Mouse (Mus musculus): ENCODE measurements around the gene Trnt1.

DNA sequence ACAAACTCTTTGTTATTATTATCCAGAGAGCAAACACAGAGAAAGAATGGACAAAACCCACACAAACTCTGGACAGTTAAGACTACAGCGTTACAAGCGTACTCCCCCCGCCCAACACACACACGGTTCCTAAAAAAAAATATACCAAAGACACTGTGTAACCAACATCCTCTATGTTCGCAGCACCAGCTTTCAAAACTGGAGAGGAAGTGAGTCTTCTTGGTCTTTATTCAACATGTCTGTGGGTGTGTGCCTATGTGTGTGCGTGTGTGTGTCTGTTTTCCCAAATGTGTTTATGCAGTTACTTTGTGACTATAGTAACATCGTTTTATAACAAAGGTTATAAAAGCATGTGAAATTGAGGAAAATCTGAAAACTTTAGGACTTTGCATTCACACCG is 22.5 kb downstream of the Trnt1 start:
- TF ChIP-seq EP300 (IDR thresholded peaks at IDR 0.05; ENCODE audit: low read depth) (no peak), CTCF (IDR thresholded peaks at IDR 0.05; ENCODE audit: low read depth) (no peak)
